ENCODE assay signal across 8 mouse cellular contexts in genomic region chr15:81856938-81857723, GRCm38 (mm10). TPM values are rescaled to one million over a fixed set of nuclear protein-coding genes. Genes with fewer than 3 reads are reported as not detected.
A peak's percentile ranks its signal among the peaks of the same experiment; 100 is the strongest.
DNase-seq lines count a peak whose midpoint lies in the region; ATAC-seq and TF ChIP-seq lines count a peak whose summit lies in the region.

No protein-coding gene starts in this region.

- H3K36me3 ChIP-seq in kidney, embryonic 14.5 days (ENCODE audit: control insufficient read depth, insufficient read depth, low read length), result peaks cover 7% of the 10 kb centered on the region
- H3K36me3 ChIP-seq in forebrain, embryonic 14.5 days (ENCODE audit: control insufficient read depth, insufficient read depth, low read length), result peaks cover 8% of the 10 kb centered on the region; the same call in 1 of the 2 replicates
- peaks cover 19% of the 10 kb centered on the region for H3K36me3 ChIP-seq in limb, embryonic 14.5 days (ENCODE audit: control insufficient read depth, insufficient read depth, low read length)

- H3K9ac ChIP-seq in kidney, embryonic 14.5 days (ENCODE audit: low read depth, low read length), result peak overlapping the region; percentile 91
- H3K9ac ChIP-seq in forebrain, embryonic 14.5 days (ENCODE audit: low read length), result peak overlapping the region; percentile 86
- H3K9ac ChIP-seq in limb, embryonic 14.5 days (ENCODE audit: low read depth, low read length, severe bottlenecking), result peak overlapping the region; percentile 82

- peak overlapping the region; percentile 91 for H3K4me2 ChIP-seq in kidney, embryonic 14.5 days (replicated peaks; ENCODE audit: low read depth, low read length)
- H3K4me2 ChIP-seq in forebrain, embryonic 14.5 days (ENCODE audit: low read length), result peak overlapping the region; percentile 96
- H3K4me2 ChIP-seq in limb, embryonic 14.5 days (replicated peaks; ENCODE audit: low read depth, low read length, severe bottlenecking), result peak overlapping the region; percentile 95

- H3K27me3 ChIP-seq in kidney, embryonic 14.5 days (ENCODE audit: control insufficient read depth, insufficient read depth, low read length), result no peaks in the 10 kb centered on the region
- no peaks in the 10 kb centered on the region for H3K27me3 ChIP-seq in forebrain, embryonic 14.5 days (replicated peaks; ENCODE audit: control insufficient read depth, insufficient read depth, low read length)
- no peaks in the 10 kb centered on the region for H3K27me3 ChIP-seq in limb, embryonic 14.5 days (ENCODE audit: control insufficient read depth, insufficient read depth, low read length)

- WGBS in kidney, embryonic 14.5 days, result under 1% methylated on average over 14 of the region's 14 CpGs
- under 1% methylated on average over 14 of the region's 14 CpGs for WGBS in forebrain, embryonic 14.5 days
- under 1% methylated on average over 14 of the region's 14 CpGs for WGBS in limb, embryonic 14.5 days

- no peak for DNase-seq in kidney, adult 18-20 months
- peak; percentile 18 for DNase-seq in T-cell, adult 2 months (ENCODE audit: low spot score)
- DNase-seq in forebrain, embryonic 14.5 days (ENCODE audit: low spot score), result peak; percentile 31
- DNase-seq in limb, embryonic 14.5 days (ENCODE audit: low spot score), result peak; percentile 15
- peak; percentile 32 for DNase-seq in retina, embryonic 14.5 days (ENCODE audit: low spot score)
- DNase-seq in ovary, adult 18-20 months (ENCODE audit: low spot score), result no peak
- DNase-seq in right cerebral cortex, adult 18-20 months, result no peak

- H3K27ac ChIP-seq in kidney, embryonic 14.5 days (ENCODE audit: low read depth, low read length), result peak overlapping the region; percentile 97; the same call in 1 of the 2 replicates
- H3K27ac ChIP-seq in forebrain, embryonic 14.5 days (ENCODE audit: low read depth, low read length), result peak overlapping the region; percentile 91
- peak overlapping the region; percentile 95; the same call in 1 of the 2 replicates for H3K27ac ChIP-seq in limb, embryonic 14.5 days (replicated peaks; ENCODE audit: low read depth, low read length)

- no peak for ATAC-seq in kidney, embryonic 14.5 days (ENCODE audit: low FRiP score, low TSS enrichment)
- ATAC-seq in forebrain, embryonic 14.5 days, result no peak
- no peak for ATAC-seq in limb, embryonic 14.5 days (ENCODE audit: low FRiP score, low read depth)

- 0 out of 2 replicates have a peak, but pooled peaks cover 6% of the 10 kb centered on the region for H3K4me1 ChIP-seq in kidney, embryonic 14.5 days (ENCODE audit: control insufficient read depth, insufficient read depth, low read length)
- peaks cover 7% of the 10 kb centered on the region for H3K4me1 ChIP-seq in forebrain, embryonic 14.5 days (ENCODE audit: control insufficient read depth, insufficient read depth, low read length)
- peaks cover 6% of the 10 kb centered on the region; the same call in 1 of the 2 replicates for H3K4me1 ChIP-seq in limb, embryonic 14.5 days (ENCODE audit: control insufficient read depth, insufficient read depth, low read length)

- H3K9me3 ChIP-seq in kidney, embryonic 14.5 days (ENCODE audit: control insufficient read depth, low read length), result no peaks in the 10 kb centered on the region
- H3K9me3 ChIP-seq in forebrain, embryonic 14.5 days (replicated peaks; ENCODE audit: control insufficient read depth, low read length), result no peaks in the 10 kb centered on the region
- H3K9me3 ChIP-seq in limb, embryonic 14.5 days (ENCODE audit: control insufficient read depth, low read length), result no peaks in the 10 kb centered on the region

- peak overlapping the region; percentile 92 for H3K4me3 ChIP-seq in kidney, embryonic 14.5 days (ENCODE audit: low read length)
- H3K4me3 ChIP-seq in forebrain, embryonic 14.5 days (ENCODE audit: low read depth, low read length), result peak overlapping the region; percentile 73
- H3K4me3 ChIP-seq in limb, embryonic 14.5 days (replicated peaks; ENCODE audit: low read length), result peak overlapping the region; percentile 95

- TF ChIP-seq POLR2A in limb, embryonic 14.5 days (IDR thresholded peaks at IDR 0.05; ENCODE audit: borderline replicate concordance, extremely low read depth, insufficient read depth, insufficient read length), result no peak

RNA-seq across cellular contexts. Expression of gene Tob2, which starts 1.5 kb away (rescaled TPM):
- 19.4 and 24.1 TPM in 2 replicates for polyA plus RNA-seq in kidney, embryonic 14.5 days (2014; fragmentation: Nextera tagmentation; extraction: Ambion mirVana)
- 11.1 and 17.0 TPM in 2 replicates for polyA plus RNA-seq in forebrain, embryonic 14.5 days (2014; fragmentation: Nextera tagmentation; extraction: Ambion mirVana)
- 23.7 and 28.1 TPM in 2 replicates for polyA plus RNA-seq in limb, embryonic 14.5 days (2012; rRNA removed)
- 23.4 and 24.7 TPM in 2 replicates for polyA plus RNA-seq in limb, embryonic 14.5 days (2014; fragmentation: Nextera tagmentation; extraction: Ambion mirVana)

RNA-seq across cellular contexts. Expression of gene Phf5a, which starts 14.6 kb away (rescaled TPM):
- polyA plus RNA-seq in kidney, embryonic 14.5 days (2014; fragmentation: Nextera tagmentation; extraction: Ambion mirVana), result 192 and 223 TPM in 2 replicates
- 153 and 202 TPM in 2 replicates for polyA plus RNA-seq in forebrain, embryonic 14.5 days (2014; fragmentation: Nextera tagmentation; extraction: Ambion mirVana)
- polyA plus RNA-seq in limb, embryonic 14.5 days (2012; rRNA removed), result 91.7 and 96.8 TPM in 2 replicates
- 159 and 163 TPM in 2 replicates for polyA plus RNA-seq in limb, embryonic 14.5 days (2014; fragmentation: Nextera tagmentation; extraction: Ambion mirVana)

RNA-seq across cellular contexts. Expression of gene Aco2, which starts 15.0 kb away (rescaled TPM):
- polyA plus RNA-seq in kidney, embryonic 14.5 days (2014; fragmentation: Nextera tagmentation; extraction: Ambion mirVana), result 123 and 191 TPM in 2 replicates
- 204 and 231 TPM in 2 replicates for polyA plus RNA-seq in forebrain, embryonic 14.5 days (2014; fragmentation: Nextera tagmentation; extraction: Ambion mirVana)
- 158 and 183 TPM in 2 replicates for polyA plus RNA-seq in limb, embryonic 14.5 days (2012; rRNA removed)
- 127 and 134 TPM in 2 replicates for polyA plus RNA-seq in limb, embryonic 14.5 days (2014; fragmentation: Nextera tagmentation; extraction: Ambion mirVana)

RNA-seq across cellular contexts. Expression of gene Tef, which starts 54.9 kb away (rescaled TPM):
- 16.1 and 19.2 TPM in 2 replicates for polyA plus RNA-seq in kidney, embryonic 14.5 days (2014; fragmentation: Nextera tagmentation; extraction: Ambion mirVana)
- polyA plus RNA-seq in forebrain, embryonic 14.5 days (2014; fragmentation: Nextera tagmentation; extraction: Ambion mirVana), result 15.1 and 18.1 TPM in 2 replicates
- 45.7 and 49.2 TPM in 2 replicates for polyA plus RNA-seq in limb, embryonic 14.5 days (2012; rRNA removed)
- polyA plus RNA-seq in limb, embryonic 14.5 days (2014; fragmentation: Nextera tagmentation; extraction: Ambion mirVana), result 25.5 and 29.3 TPM in 2 replicates

Comparison
In these comparisons a context has a peak if more than half of its experiments do, and no peak if none do; other contexts are left out.
1. DNase-seq: peak in T-cell, adult 2 months (single experiment), forebrain, embryonic 14.5 days (single experiment), limb, embryonic 14.5 days (single experiment) and retina, embryonic 14.5 days (single experiment); none in kidney, adult 18-20 months (single experiment), ovary, adult 18-20 months (single experiment) and right cerebral cortex, adult 18-20 months (single experiment).
2. Peak in every context shown above with its lines, with median percentiles within 50 percentile points of each other: H3K27ac ChIP-seq, H3K4me2 ChIP-seq, H3K4me3 ChIP-seq and H3K9ac ChIP-seq.